Mouse (Mus musculus): ENCODE measurements around the gene Schip1. TPM values are rescaled to one million over a fixed set of nuclear protein-coding genes. Genes with fewer than 3 reads are reported as not detected.
A peak's percentile ranks its signal among the peaks of the same experiment; 100 is the strongest.

Gene Schip1
- total RNA-seq, 2 experiments from 2014 or later: 3.3 to 5.0 TPM

DNA sequence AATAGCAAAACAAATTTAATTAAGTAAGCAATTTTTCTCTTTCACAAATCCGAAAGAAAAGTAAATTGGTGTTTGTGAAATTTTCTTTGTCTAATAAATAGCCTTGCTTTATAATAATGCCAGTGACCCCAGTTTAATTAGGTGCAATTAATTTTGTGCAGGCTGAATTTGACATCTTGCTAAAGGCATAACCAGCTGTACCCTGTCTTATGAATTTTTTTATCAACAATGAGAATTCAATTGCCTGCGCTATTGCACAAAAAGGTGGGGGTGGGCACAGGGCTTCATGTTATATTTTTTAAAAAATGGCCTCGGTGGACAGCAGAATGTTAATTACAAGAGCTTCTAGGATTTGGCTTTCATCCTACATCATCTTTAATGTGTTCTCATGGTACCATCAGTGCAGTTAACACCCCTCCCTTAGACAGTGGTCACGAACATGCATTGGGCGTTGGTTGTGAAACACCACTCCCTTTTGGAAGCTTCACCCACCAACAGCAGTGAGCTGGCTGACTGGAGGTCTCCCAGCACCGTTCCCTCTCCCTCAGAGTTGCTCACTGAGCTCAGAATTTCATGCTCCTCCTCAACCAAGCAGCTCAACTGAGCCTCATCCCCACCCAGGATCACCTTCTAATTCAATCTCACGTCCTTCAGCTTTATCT, 541.5 kb downstream of the Schip1 start:
- ATAC-seq (replicated peaks; ENCODE audit: poor library complexity): no peak

DNA sequence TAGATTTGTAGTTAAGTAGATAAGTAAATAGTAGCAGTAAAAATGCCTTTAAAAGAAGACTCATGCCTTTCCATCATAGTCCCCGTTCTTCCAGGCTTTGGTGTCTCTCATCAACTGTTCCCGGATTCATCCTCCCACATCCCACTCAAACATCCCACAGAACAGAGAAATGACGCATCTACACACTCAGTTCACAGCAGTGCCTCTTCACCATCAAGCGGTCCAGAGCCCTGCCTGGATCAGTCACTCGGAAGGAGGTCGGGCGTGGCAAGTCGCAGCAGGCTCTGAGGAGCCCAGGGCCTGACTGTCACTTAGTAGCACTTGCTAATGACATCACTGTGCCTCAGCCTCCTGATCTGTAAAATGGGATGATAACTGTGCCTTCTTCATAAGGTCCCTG, 542.1 kb downstream of the Schip1 start:
- ATAC-seq (replicated peaks; ENCODE audit: poor library complexity): no peak

DNA sequence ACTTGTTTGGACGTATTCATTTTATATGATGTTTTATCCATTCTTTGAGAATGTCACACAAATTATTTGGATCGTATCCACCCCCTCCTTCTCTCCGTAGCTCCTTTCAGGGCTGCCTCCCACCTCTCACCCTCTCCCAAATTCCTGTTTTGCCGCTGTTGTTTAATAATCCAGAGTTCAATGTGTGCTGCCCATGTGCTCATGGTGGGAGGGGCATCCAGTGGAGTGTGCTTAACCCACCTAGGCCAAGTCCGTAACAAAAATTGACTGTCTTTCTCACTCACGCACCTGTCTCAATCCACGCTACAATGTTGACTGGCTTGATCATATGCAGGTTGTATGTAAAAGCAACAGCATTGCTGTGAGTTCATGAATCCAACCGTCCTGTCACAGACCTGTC, 542.7 kb downstream of the Schip1 start:
- no peak for ATAC-seq (replicated peaks; ENCODE audit: poor library complexity)

GRCm38 (mm10) chr3:68608848-68609497, 544.4 kb downstream of the Schip1 start:
- no peak for ATAC-seq (replicated peaks; ENCODE audit: poor library complexity)

- 0 out of 2 replicates have a peak, but pooled peaks have one; percentile 11 for ATAC-seq (replicated peaks; ENCODE audit: poor library complexity)
Measured at GRCm38 (mm10) chr3:68610011-68610410, 545.4 kb downstream of the Schip1 start.

DNA sequence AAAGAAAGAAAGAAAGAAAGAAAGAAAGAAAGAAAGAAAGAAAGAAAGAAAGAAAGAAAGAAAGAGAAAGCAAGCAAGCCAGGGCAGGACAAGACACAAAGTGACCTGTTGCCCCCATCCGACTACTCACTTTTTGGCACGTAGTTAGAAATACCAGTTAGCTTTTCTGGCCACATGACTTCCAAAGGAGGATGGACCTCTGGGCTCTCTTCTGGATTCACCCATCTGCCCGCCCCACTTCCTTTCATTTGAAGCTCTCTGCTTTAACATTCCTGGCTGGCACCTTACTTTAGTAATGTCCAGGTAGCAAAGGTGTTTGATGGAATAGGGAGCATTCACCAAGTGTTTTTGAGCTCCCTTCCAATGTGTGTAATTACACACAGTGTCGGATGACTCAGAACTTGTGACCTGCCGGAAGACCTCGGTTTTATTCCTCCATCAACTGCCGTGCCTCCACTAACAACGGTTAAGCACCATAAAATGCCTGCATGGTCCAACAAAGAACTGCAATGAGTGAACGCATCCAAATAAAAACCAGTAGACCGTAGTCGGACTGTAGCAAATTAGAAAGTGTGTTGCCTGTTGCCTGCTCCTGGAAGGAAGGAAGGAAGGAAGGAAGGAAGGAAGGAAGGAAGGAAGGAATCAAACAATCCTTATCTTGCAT, 546.1 kb downstream of the Schip1 start:
- no peak for ATAC-seq (replicated peaks; ENCODE audit: poor library complexity)

DNA sequence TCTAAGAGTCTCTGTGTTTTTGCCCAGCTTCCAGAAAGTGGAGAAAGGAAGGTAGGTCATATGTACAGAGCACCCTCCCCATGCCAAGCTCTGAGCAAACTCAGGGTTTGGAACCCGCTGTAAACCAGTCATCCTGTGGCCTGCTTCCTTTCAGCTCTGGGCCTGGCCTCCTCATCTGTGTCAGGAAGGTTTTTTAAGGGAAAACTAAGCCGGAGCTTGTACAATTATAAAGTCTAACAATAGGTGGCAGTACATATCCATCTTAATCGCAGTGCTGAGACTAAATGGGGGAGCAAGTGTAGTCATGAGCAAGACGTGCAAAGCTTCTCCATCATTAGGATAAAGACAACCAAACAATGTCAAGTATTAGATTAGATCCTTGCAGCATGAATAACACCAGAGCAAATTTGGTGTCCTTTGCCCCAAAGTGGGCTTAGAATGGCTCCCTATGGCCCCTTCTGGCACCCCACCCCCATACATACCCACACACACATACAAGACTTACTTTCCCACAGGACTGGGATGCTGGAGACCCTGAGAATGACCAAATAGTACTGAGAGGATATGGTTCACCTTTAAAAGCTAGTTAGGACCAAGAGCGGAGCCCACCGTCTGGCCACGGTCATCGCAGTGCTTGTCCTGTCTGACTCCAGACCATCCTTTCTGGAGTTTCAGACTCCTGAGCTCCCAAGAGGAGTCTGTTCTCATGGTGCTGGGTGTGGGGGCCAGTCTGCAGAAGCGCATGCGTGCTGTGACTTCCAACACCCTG, 550.6 kb downstream of the Schip1 start:
- ATAC-seq (replicated peaks; ENCODE audit: poor library complexity): peak; percentile 65

- peak; percentile 52 for ATAC-seq (replicated peaks; ENCODE audit: poor library complexity)
Measured at GRCm38 (mm10) chr3:68616363-68616762, 551.8 kb downstream of the Schip1 start.

DNA sequence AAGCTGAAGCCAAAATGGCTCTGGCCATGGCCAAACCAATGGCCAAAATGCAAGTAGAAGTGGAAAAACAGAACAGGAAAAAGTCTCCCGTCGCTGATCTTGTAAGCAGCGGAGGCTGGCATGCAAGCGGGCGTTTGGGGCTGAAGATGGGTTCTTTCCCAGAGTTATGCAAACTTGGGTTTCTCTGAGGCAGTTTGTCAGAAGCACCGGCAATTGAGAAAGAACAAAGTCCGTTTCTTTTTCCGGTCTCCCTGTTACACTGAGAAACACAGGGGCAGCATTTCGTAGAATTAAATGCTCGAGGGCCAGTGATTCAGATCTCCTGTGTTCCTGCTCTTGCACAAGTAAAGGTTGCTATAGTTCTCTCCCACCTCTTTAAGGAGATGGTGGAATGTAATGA, 553.1 kb downstream of the Schip1 start:
- ATAC-seq (replicated peaks; ENCODE audit: poor library complexity): peak; percentile 44

GRCm38 (mm10) chr3:68619097-68619496, 554.5 kb downstream of the Schip1 start:
- ATAC-seq (replicated peaks; ENCODE audit: poor library complexity): no peak

- no peak for ATAC-seq (replicated peaks; ENCODE audit: poor library complexity)
Measured at GRCm38 (mm10) chr3:68621971-68622370, 557.4 kb downstream of the Schip1 start.

GRCm38 (mm10) chr3:68623036-68623435, 558.4 kb downstream of the Schip1 start:
- no peak for ATAC-seq (replicated peaks; ENCODE audit: poor library complexity)

DNA sequence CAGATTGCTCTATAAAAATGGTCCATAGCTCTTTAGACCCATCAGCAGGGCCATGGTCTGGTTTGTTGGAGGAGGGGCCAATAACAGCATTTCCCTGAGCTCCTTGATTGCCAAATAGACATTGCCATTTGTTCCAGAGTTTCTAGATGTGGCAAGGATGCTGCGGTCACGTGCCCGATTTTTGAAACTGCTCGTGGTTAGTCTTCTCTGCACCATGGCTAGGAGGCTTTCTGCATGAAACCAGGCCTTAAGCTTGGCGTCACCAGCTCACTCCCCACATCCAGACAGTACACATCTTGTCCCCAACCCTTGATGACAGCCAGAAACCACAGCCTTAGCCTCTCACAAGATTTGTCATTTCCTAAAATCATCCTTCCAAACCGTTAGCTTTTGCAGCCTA, 559.9 kb downstream of the Schip1 start:
- peak; percentile 94 for ATAC-seq (replicated peaks; ENCODE audit: poor library complexity)

- ATAC-seq (replicated peaks; ENCODE audit: poor library complexity): no peak
Measured at GRCm38 (mm10) chr3:68630261-68630660, 565.7 kb downstream of the Schip1 start.

GRCm38 (mm10) chr3:68630821-68631220, 566.2 kb downstream of the Schip1 start:
- ATAC-seq (replicated peaks; ENCODE audit: poor library complexity): no peak

- no peak for ATAC-seq (replicated peaks; ENCODE audit: poor library complexity)
Measured at GRCm38 (mm10) chr3:68632714-68633113, 568.1 kb downstream of the Schip1 start.

- ATAC-seq (replicated peaks; ENCODE audit: poor library complexity): peak; percentile 70
Measured at GRCm38 (mm10) chr3:68633577-68633976, 569.0 kb downstream of the Schip1 start.

- peak; percentile 49 for ATAC-seq (replicated peaks; ENCODE audit: poor library complexity)
Measured at GRCm38 (mm10) chr3:68637960-68638359, 573.4 kb downstream of the Schip1 start.

DNA sequence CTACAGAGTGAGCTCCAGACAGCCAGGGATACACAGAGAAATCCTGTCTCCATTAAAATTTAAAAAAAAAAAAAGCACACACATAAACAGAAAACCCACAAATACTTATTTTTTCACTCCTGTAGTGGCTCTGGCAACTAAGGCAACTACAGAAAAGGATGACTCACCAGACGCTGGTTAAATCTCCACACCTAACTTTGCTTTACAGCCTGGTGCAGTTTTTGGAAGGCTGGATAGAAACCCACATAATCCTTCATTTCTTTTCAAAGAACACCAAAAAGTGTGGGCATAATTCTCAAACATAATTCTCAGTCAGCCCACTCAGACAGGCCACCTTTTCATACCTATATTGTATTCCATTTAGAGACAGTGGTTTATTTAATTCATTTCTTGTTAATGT, 574.1 kb downstream of the Schip1 start:
- ATAC-seq (replicated peaks; ENCODE audit: poor library complexity): no peak

DNA sequence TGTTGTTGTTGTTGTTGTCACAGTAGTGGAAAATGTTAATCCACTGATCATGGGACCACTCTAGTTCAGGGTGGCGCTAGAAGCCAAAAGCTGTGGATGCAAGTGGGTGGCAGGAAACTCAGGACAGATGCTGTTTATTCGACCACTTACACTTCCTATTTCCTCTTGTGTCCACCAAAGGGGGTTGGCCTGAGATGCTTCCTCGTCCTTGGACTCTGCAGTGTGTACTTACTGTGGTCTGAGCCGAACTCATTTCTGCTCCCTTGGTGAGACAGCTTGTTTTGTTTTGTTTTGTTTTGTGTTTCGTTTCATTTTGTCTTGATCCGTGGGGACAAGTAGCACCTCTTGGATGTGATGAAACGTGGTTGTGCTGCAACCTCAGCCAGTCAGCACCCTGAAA, 578.3 kb downstream of the Schip1 start:
- ATAC-seq (replicated peaks; ENCODE audit: poor library complexity): peak; percentile 37

DNA sequence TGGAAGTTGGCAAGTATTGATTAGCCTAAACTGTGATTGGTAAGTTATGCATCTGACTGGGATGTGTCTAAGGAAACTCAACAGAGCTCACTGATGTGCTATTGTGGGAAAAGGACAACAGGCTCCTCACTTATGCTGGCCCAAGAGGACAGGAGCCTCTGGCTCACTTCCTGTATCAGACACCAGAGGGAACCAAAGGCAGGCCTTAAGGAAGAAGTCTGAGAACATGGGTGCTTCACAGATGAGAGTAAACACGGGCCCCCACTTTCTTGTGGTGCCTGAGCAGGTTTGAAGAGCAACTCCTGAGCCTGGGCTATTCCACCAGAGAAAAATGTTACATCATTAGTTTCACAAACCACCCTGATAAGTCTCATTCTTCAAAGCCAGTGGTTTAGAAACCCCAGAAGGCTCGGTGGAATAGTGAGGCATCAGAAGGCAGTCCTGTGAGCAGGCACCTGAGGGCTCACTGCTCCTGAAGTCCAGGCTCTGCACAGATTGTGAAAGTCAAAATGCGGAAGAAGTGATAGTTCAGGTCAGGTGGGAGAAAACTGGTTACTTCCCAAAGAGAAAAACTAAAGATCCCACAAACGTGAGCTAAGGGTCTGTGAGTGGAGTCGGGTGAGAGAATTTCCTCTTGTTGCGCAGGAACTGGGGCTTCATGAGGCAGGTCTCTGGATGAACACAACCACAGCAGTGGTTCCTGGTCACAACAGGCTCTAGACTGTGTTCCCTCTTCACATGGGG, 582.0 kb downstream of the Schip1 start:
- ATAC-seq (replicated peaks; ENCODE audit: poor library complexity): peak; percentile 78

Data from megakaryocyte progenitor cell, adult 5-6 weeks (primary cell).